Mouse (Mus musculus) small intestine, adult 2 months (tissue): ENCODE data around the gene Bphl. TPM values are rescaled to one million over a fixed set of nuclear protein-coding genes. Genes with fewer than 3 reads are reported as not detected.

Source experiments
- H3K27ac ChIP-seq: fragments of 200-500 bp; 2 replicates; pipeline ENCODE4 v1.5.1; 2012; ENCODE audit warnings: low read depth, low read length, control low read depth, inconsistent platforms; ENCODE audit not compliant: insufficient read depth
- H3K27me3 ChIP-seq: fragments of 200-500 bp; 2 replicates; pipeline ENCODE4 v1.6.1; 2012; ENCODE audit warnings: mild to moderate bottlenecking, moderate library complexity, low read length, inconsistent platforms; ENCODE audit not compliant: control insufficient read depth, insufficient read depth
- H3K36me3 ChIP-seq: fragments of 200-500 bp; 2 replicates; pipeline ENCODE4 v1.6.1; 2012; ENCODE audit warnings: mild to moderate bottlenecking, low read length, control low read depth, inconsistent platforms; ENCODE audit not compliant: control insufficient read depth, insufficient read depth
- H3K4me1 ChIP-seq: fragments of 200-500 bp; 2 replicates; pipeline ENCODE4 v1.6.1; 2012; ENCODE audit warnings: low read length, inconsistent platforms, mixed read lengths; ENCODE audit not compliant: control insufficient read depth, insufficient read depth, insufficient read length
- H3K4me3 ChIP-seq: fragments of 200-500 bp; 2 replicates; pipeline ENCODE4 v1.5.1; 2012; ENCODE audit warnings: low read depth, mild to moderate bottlenecking, control low read depth, inconsistent platforms, low read length, moderate library complexity
- CTCF ChIP-seq: fragments of 200-500 bp; IDR thresholded peaks from 2 replicates; pipeline ENCODE4 v1.5.1; 2012; ENCODE audit warnings: low read depth, mild to moderate bottlenecking, control low read depth, inconsistent platforms, low read length, moderate library complexity, mixed read lengths; ENCODE audit not compliant: insufficient replicate concordance, insufficient read length; ENCODE audit errors: extremely low read depth
- POLR2A ChIP-seq: fragments of 200-500 bp; IDR thresholded peaks from 2 replicates; pipeline ENCODE4 v1.6.1; 2012; ENCODE audit warnings: low read depth, mild to moderate bottlenecking, control low read depth, inconsistent platforms, low read length, moderate library complexity
- WGBS: fragments of 180-500 bp; shearing (Covaris S2); methylation state at CpG from one replicate; pipeline ENCODE4 v1.1.7; 2018; 5-methylcytosine and 5-hydroxymethylcytosine counted together
- polyA plus RNA-seq: library from polyadenylated mRNA; depleted of rRNA; stranded (reverse); fragments of >200 nt; gene quantifications from 2 replicates; pipeline ENCODE4 v1.2.3, GENCODE M21; 2012

Bphl gene
- polyA plus RNA-seq, 1 experiment, result 11.0 TPM

DNA sequence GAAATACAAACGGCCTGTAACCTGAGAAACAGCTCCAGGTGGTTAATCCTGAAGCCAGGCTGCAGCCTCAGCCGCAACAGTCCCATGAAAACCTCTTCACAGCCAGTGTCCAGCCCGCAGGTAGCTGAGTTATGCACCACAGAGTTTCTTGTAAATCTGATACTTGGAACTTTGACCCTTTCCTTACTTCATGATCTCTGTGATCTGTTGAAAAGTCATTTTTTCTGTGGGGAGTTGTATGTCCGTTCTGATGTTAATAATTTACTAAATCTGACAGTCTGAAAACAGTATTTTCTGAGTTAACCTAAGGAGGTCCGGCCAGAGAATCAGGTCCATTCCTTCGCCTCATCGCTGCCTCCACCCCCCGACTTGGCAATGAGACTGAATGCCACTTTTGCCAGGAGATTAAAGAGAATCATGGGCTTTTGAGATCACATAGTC, 1.5 kb downstream of the Bphl start:
- H3K4me3 ChIP-seq, result no peak overlapping the region
- H3K27ac ChIP-seq, result no peak overlapping the region
- TF ChIP-seq CTCF (no peak), POLR2A (no peak)
- no peaks in the 10 kb centered on the region for H3K27me3 ChIP-seq
- H3K36me3 ChIP-seq, result peaks cover 1% of the 10 kb centered on the region; the same call in 1 of the 2 replicates
- 19% methylated on average over 8 of the region's 8 CpGs for WGBS
- H3K4me1 ChIP-seq, result peaks cover 4% of the 10 kb centered on the region; the same call in 1 of the 2 replicates

DNA sequence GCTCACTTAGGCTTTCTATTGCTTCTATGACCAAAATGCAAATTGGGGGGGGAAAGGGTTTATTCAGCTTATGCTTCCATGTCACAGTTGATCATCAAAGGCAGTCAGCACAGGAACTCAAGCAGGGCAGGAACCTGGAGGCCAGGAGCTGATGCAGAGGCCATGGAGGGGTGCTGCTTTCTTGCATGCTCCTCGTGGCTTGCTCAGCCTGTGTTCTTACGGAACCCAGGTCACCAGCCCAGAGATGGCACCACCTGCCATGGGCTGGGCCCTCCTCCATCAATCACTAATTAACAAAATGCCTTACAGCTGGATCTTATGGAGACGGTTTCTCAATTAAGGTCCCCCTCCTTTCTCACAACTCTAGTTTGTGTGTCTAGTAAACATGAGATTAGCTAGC, 2.7 kb downstream of the Bphl start:
- H3K27me3 ChIP-seq, result no peaks in the 10 kb centered on the region
- no peak overlapping the region for H3K27ac ChIP-seq
- peaks cover 4% of the 10 kb centered on the region; the same call in 1 of the 2 replicates for H3K4me1 ChIP-seq
- WGBS, result 94% methylated on average over 3 of the region's 3 CpGs
- 0 out of 2 replicates have a peak, but pooled peaks cover 2% of the 10 kb centered on the region for H3K36me3 ChIP-seq
- no peak overlapping the region for H3K4me3 ChIP-seq
- TF ChIP-seq POLR2A (no peak), CTCF (no peak)

DNA sequence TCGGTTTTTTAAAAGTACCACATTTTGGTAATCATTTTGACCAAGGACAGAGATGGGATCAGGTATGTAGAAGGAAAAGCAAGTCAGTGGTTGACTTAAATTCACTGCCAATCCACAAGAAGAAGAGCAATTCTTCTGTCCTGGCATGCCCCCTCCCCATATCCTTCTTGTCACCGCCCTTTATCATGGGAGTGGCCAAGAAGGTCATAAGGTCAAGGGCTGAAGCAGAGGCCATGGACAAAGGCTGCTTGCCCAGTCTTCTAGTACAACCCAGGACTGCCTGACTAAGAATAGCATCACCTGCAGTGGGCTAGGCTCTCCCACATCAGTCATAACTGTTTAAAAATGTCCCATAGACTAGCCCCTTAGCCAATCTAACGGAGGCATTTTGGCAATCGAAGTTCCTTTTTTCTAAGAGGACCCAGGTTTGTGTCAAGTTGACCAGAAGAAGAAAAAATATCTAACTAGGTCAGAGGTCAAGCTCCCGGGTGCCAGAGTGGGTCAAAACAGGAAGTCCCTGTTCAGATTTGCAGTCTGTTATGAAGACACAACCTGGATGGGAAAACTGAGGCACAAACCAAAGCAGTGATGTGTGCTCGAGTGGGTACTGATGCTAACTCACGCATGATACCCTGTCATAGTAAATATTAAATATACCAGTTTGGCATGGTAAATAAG, 6.5 kb downstream of the Bphl start:
- Histone ChIP-seq H3K36me3 (peaks cover 3% of the 10 kb centered on the region), H3K4me1 (no peaks in the 10 kb centered on the region; the same call in 1 of the 2 replicates), H3K4me3 (no peak overlapping the region), H3K27ac (no peak overlapping the region), H3K27me3 (no peaks in the 10 kb centered on the region)
- TF ChIP-seq POLR2A, result no peak
- TF ChIP-seq CTCF, result no peak
- 71% methylated on average over 7 of the region's 7 CpGs for WGBS

DNA sequence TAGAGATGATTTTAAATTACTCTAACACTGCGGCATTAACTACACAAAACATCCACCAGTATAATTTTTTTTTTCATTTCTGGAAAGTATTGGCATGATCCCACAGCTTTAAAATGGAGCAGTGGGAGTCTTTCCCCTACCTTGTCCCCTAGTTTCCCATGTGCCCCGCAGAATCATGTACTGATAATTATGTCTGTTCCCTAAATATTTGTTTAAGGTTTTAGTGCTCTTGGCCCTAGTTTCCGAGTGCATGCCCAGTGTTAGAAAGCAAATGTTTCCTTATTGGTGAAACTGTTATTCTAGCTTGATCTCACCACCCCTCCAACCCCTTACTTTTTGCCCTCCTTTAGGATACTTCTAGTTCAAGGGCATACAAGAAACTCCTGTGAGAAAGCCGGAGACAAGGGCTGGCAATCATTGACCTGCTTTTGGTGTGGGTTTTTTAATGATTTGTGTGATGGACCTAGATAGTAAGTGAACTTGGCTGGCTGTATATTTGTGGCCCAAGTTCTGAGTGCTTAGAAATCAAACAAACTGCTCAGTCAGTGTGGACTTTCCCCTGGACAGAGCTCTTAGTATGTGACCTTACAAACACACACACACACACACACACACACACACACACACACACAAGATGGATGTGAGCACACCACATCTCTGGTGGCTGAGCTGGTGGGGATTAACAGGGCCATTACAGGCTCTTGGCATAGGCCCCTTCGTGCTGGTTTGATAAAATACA, 8.3 kb downstream of the Bphl start:
- 24% methylated on average over 5 of the region's 5 CpGs for WGBS
- TF ChIP-seq CTCF, result no peak
- no peak for TF ChIP-seq POLR2A
- no peaks in the 10 kb centered on the region; the same call in 1 of the 2 replicates for H3K4me1 ChIP-seq
- H3K27ac ChIP-seq, result no peak overlapping the region
- peaks cover 6% of the 10 kb centered on the region for H3K36me3 ChIP-seq
- H3K4me3 ChIP-seq, result no peak overlapping the region
- no peaks in the 10 kb centered on the region for H3K27me3 ChIP-seq

DNA sequence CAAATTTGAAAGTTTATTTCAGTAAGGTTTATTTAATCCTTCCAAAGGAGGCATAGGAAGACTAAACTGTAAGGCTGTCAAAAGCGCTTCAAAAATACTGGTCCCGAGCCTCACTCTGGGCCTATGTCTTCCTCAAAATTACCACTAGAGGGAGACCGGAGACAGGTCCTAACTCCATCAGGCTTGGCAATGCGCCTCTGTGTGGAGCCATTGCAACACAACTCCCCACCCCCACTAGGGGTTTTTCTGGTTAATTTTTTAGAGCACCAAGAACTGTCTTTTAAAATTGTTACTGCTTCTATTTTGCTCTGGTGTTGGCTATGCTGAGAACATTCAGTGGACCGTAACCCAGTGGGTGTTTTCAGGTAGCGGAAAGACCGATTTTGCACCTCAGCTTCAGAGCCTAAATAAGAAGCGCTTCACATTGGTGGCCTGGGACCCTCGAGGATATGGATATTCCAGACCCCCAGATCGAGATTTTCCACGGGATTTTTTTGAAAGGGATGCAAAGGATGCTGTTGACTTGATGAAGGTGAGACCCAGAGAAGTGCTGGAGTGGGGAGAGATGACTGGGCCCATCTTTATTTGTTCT, 9.1 kb downstream of the Bphl start:
- Histone ChIP-seq H3K36me3 (peaks cover 6% of the 10 kb centered on the region), H3K27ac (no peak overlapping the region), H3K4me3 (no peak overlapping the region), H3K4me1 (no peaks in the 10 kb centered on the region; the same call in 1 of the 2 replicates), H3K27me3 (no peaks in the 10 kb centered on the region)
- WGBS, result 38% methylated on average over 11 of the region's 11 CpGs
- TF ChIP-seq CTCF (peak; percentile 91; the same call in 1 of the 2 replicates), POLR2A (no peak)

DNA sequence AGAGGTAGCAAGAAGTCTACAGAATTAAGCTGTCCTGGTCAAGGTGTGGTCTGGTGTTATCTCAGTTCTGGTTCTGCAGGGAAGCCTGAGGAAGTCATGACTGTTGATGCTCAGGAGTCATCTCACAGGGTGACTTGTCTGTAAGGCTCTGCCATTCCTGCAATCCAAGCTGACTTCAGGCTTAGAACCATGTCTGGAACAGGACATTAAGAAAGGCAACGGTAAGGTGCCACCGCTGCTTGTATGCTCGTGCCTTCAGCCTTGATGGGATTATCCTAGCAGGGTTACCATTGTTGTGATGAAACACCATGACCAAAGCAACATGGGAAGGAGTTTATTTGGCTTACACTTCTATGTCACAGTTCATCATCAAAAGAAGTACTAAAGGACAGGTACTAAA, 10.1 kb downstream of the Bphl start:
- H3K4me3 ChIP-seq, result no peak overlapping the region
- no peak for TF ChIP-seq CTCF
- no peak for TF ChIP-seq POLR2A
- H3K27ac ChIP-seq, result no peak overlapping the region
- 94% methylated on average over 3 of the region's 3 CpGs for WGBS
- H3K27me3 ChIP-seq, result no peaks in the 10 kb centered on the region
- H3K36me3 ChIP-seq, result peaks cover 6% of the 10 kb centered on the region
- no peaks in the 10 kb centered on the region; the same call in 1 of the 2 replicates for H3K4me1 ChIP-seq

DNA sequence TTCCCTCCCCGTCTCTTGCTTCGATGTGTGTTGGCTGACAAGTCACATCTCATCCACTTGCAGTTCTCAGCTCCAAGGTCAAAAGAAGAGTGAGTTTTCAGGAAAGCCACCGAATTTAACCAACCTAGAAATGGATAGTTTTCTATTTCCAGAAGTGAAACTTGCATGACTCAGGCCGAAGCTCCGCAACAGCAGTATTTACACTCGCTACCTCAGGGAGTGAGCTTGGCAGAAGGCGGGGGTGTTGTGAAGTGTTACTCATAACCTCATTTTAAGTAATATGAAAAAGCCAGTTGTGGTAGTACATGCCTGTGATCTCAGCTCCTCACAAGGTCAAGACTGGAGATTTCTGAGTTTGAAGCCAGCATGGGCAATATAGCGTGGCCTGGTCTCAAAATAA, 13.1 kb downstream of the Bphl start:
- Histone ChIP-seq H3K4me3 (no peak overlapping the region), H3K27ac (no peak overlapping the region), H3K4me1 (peaks cover 5% of the 10 kb centered on the region; the same call in 1 of the 2 replicates), H3K36me3 (peaks cover 4% of the 10 kb centered on the region), H3K27me3 (no peaks in the 10 kb centered on the region)
- TF ChIP-seq POLR2A (no peak), CTCF (no peak)
- WGBS, result 87% methylated on average over 8 of the region's 8 CpGs
